Mouse (Mus musculus): ENCODE data around the gene Bcl11a.

DNA sequence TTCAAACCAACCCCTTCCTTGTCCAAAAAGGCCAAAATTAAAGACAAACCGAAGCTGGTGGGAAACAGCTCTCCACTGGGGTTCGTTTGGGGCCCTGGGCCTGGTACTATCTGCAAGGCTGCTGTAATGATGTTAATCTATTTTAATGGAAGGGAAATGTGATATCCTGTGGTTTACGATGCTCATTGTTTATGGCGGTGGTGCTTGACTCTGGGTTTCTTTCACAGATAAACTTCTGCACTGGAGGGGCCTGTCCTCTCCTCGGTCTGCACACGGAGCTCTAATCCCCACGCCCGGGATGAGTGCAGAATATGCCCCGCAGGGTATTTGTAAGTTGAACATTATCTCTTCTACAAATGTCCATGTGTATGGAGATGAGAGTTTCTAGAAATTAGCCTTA lies 80.2 kb downstream of the Bcl11a start:
- TF ChIP-seq CTCF (IDR thresholded peaks at IDR 0.05; ENCODE audit: borderline replicate concordance, insufficient read depth, low read depth, low read length) (no peak), POLR2A (IDR thresholded peaks at IDR 0.05; ENCODE audit: borderline replicate concordance, insufficient read depth, low read length) (no peak)

All from cerebellum, adult 2 months (tissue).